Mouse (Mus musculus): ENCODE measurements around the gene Adam12.

Adam12 gene

GRCm38 (mm10) chr7:134084926-134085325, 147.0 kb downstream of the Adam12 start:
- in situ Hi-C loops (cut with MseI, MboI), result no loop called here

- in situ Hi-C loops (cut with MseI, MboI), result no loop called here
Observed at GRCm38 (mm10) chr7:134081307-134082072, 150.5 kb downstream of the Adam12 start.

- in situ Hi-C loops (cut with MseI, MboI), result no loop called here
Observed at GRCm38 (mm10) chr7:134079980-134080725, 151.8 kb downstream of the Adam12 start.

- in situ Hi-C loops (cut with MseI, MboI), result no loop called here
Observed at GRCm38 (mm10) chr7:134077684-134078083, 154.3 kb downstream of the Adam12 start.

GRCm38 (mm10) chr7:134073011-134073410, 158.9 kb downstream of the Adam12 start:
- in situ Hi-C loops (cut with MseI, MboI), result no loop called here

GRCm38 (mm10) chr7:134071153-134071885, 160.6 kb downstream of the Adam12 start:
- in situ Hi-C loops (cut with MseI, MboI), result no loop called here

GRCm38 (mm10) chr7:134062629-134063028, 169.3 kb downstream of the Adam12 start:
- in situ Hi-C loops (cut with MseI, MboI), result no loop called here

GRCm38 (mm10) chr7:134052486-134052885, 179.5 kb downstream of the Adam12 start:
- in situ Hi-C loops (cut with MseI, MboI), result no loop called here

- in situ Hi-C loops (cut with MseI, MboI), result no loop called here
Observed at GRCm38 (mm10) chr7:134050371-134050770, 181.6 kb downstream of the Adam12 start.

- in situ Hi-C loops (cut with MseI, MboI), result no loop called here
Observed at GRCm38 (mm10) chr7:134046376-134046775, 185.6 kb downstream of the Adam12 start.

GRCm38 (mm10) chr7:134043576-134043975, 188.4 kb downstream of the Adam12 start:
- in situ Hi-C loops (cut with MseI, MboI), result no loop called here

GRCm38 (mm10) chr7:134042614-134043013, 189.3 kb downstream of the Adam12 start:
- in situ Hi-C loops (cut with MseI, MboI), result no loop called here

GRCm38 (mm10) chr7:134033939-134034338, 198.0 kb downstream of the Adam12 start:
- in situ Hi-C loops (cut with MseI, MboI), result no loop called here

GRCm38 (mm10) chr7:134032959-134033366, 199.0 kb downstream of the Adam12 start:
- in situ Hi-C loops (cut with MseI, MboI), result no loop called here

- in situ Hi-C loops (cut with MseI, MboI), result no loop called here
Observed at GRCm38 (mm10) chr7:134031787-134032186, 200.2 kb downstream of the Adam12 start.

GRCm38 (mm10) chr7:134031256-134031655, 200.7 kb downstream of the Adam12 start:
- in situ Hi-C loops (cut with MseI, MboI), result no loop called here

GRCm38 (mm10) chr7:134028281-134028830, 203.6 kb downstream of the Adam12 start:
- in situ Hi-C loops (cut with MseI, MboI), result no loop called here

GRCm38 (mm10) chr7:134027020-134027415, 204.9 kb downstream of the Adam12 start:
- in situ Hi-C loops (cut with MseI, MboI), result no loop called here

GRCm38 (mm10) chr7:134026200-134027019, 205.5 kb downstream of the Adam12 start:
- in situ Hi-C loops (cut with MseI, MboI), result no loop called here

- in situ Hi-C loops (cut with MseI, MboI), result no loop called here
Observed at GRCm38 (mm10) chr7:134022157-134022885, 209.6 kb downstream of the Adam12 start.
